Mouse (Mus musculus) heart, adult 10 weeks (tissue): ENCODE data around the gene Gm17374. TPM values are rescaled to one million over a fixed set of nuclear protein-coding genes. Genes with fewer than 3 reads are reported as not detected.

Experiments used
- polyA plus RNA-seq: library from polyadenylated mRNA; stranded (reverse); fragments of 350-450 nt; fragmentation: Illumina TruSeq; extraction: RNeasy Lipid Tissue Mini Kit (QIAGEN cat#74804); gene quantifications from one replicate; pipeline ENCODE4 v1.2.3, GENCODE M21; 2014; ENCODE audit warnings: low read depth, low replicate concordance

Gm17374 gene
- not detected for polyA plus RNA-seq

GRCm38 (mm10) chr2:140151743-140152142, at the start of gene Gm17374:
Gene Gm17374 (plus strand): TSS chr2:140152043.

GRCm38 (mm10) chr2:140170127-140170802, 18.4 kb downstream of the Gm17374 start, which contains the start of the genes Esf1 and Ndufaf5:
Gene Esf1 (minus strand): TSS chr2:140170564.
Gene Ndufaf5 (plus strand): TSS chr2:140170649.

Other genes starting within 250 kb of the Gm17374 start
- 9.4 TPM for gene Tasp1, start 85.2 kb upstream of the Gm17374 start, polyA plus RNA-seq
- gene Esf1, start 18.5 kb downstream of the Gm17374 start, polyA plus RNA-seq = 13.0 TPM
- gene Ndufaf5, start 18.6 kb downstream of the Gm17374 start, polyA plus RNA-seq = 35.4 TPM
- not detected for gene Sel1l2, start 237.7 kb downstream of the Gm17374 start, polyA plus RNA-seq
- 12.1 TPM for gene Macrod2, start 243.3 kb downstream of the Gm17374 start, polyA plus RNA-seq